Mouse (Mus musculus) hindbrain, embryonic 11.5 days (tissue): ENCODE measurements at regions not wholly inside any gene's neighbourhood (a gene's known extent, or its start where the extent isn't known, plus 50 kb on each side); places are given as distances from the start of the nearest gene placed in this dataset.

Experiments used
- ATAC-seq: fragments of 200-750 bp; cut with Nextera tagmentation; 2 replicates; pipeline ENCODE4 v1.8.0; 2017; ENCODE audit warnings: mild to moderate bottlenecking, moderate TSS enrichment, moderate library complexity; ENCODE audit not compliant: low FRiP score
- DNase-seq: peaks from one replicate; pipeline ENCODE4 v3.0.0-alpha.2; 2015; ENCODE audit warnings: low spot score
- H3K27ac ChIP-seq: fragments of 300-500 bp; sonication (generic); 2 replicates; pipeline ENCODE4 v1.5.1; 2014; ENCODE audit warnings: mild to moderate bottlenecking, low read depth, low read length
- H3K27me3 ChIP-seq: fragments of 300-500 bp; sonication (generic); 2 replicates; pipeline ENCODE4 v1.6.1; 2014; ENCODE audit warnings: mild to moderate bottlenecking, low read length, moderate library complexity, mixed read lengths; ENCODE audit not compliant: control insufficient read depth, insufficient read depth
- H3K36me3 ChIP-seq: fragments of 300-500 bp; sonication (generic); 2 replicates; pipeline ENCODE4 v1.6.1; 2014; ENCODE audit warnings: mild to moderate bottlenecking, low read length, moderate library complexity, mixed read lengths; ENCODE audit not compliant: control insufficient read depth, insufficient read depth
- H3K4me1 ChIP-seq: fragments of 300-500 bp; sonication (generic); replicated peaks from 2 replicates; pipeline ENCODE4 v1.6.1; 2014; ENCODE audit warnings: low read length, mixed read lengths; ENCODE audit not compliant: control insufficient read depth, insufficient read depth
- H3K4me2 ChIP-seq: fragments of 300-500 bp; sonication (generic); replicated peaks from 2 replicates; pipeline ENCODE4 v1.6.1; 2014; ENCODE audit warnings: mild to moderate bottlenecking, low read depth, low read length
- H3K4me3 ChIP-seq: fragments of 300-500 bp; sonication (generic); 2 replicates; pipeline ENCODE4 v1.5.1; 2014; ENCODE audit warnings: low read depth, low read length
- H3K9ac ChIP-seq: fragments of 300-500 bp; sonication (generic); 2 replicates; pipeline ENCODE4 v1.6.1; 2014; ENCODE audit warnings: low read depth, low read length
- H3K9me3 ChIP-seq: fragments of 300-500 bp; sonication (generic); 2 replicates; pipeline ENCODE4 v1.6.1; 2016; ENCODE audit warnings: low read length; ENCODE audit not compliant: control insufficient read depth
- WGBS: fragments of 180-500 bp; shearing (Covaris S2); extraction: QIAGEN DNeasy Blood & Tissue Kit; methylation state at CpG from one replicate; pipeline ENCODE4 v1.1.7; 2014; 5-methylcytosine and 5-hydroxymethylcytosine counted together

GRCm38 (mm10) chr3:3746542-3746941 is 2004.1 kb upstream of the Gm8797 start:
- no peak overlapping the region for H3K27ac ChIP-seq
- no peaks in the 10 kb centered on the region for H3K36me3 ChIP-seq
- no peaks in the 10 kb centered on the region for H3K9me3 ChIP-seq
- ATAC-seq: no peak
- no peak for DNase-seq
- H3K27me3 ChIP-seq: no peaks in the 10 kb centered on the region
- no peaks in the 10 kb centered on the region for H3K4me1 ChIP-seq
- no peak overlapping the region for H3K9ac ChIP-seq
- no peak overlapping the region for H3K4me3 ChIP-seq
- no peak overlapping the region for H3K4me2 ChIP-seq

GRCm38 (mm10) chr3:3751596-3752251 is 1998.9 kb upstream of the Gm8797 start:
- H3K4me2 ChIP-seq: no peak overlapping the region
- ATAC-seq (peak; percentile 40), DNase-seq (peak; percentile 74)
- H3K4me1 ChIP-seq: no peaks in the 10 kb centered on the region
- no peak overlapping the region for H3K27ac ChIP-seq
- no peaks in the 10 kb centered on the region for H3K27me3 ChIP-seq
- no peaks in the 10 kb centered on the region for H3K9me3 ChIP-seq
- H3K9ac ChIP-seq: no peak overlapping the region
- H3K36me3 ChIP-seq: no peaks in the 10 kb centered on the region
- no peak overlapping the region for H3K4me3 ChIP-seq
- WGBS: 13% methylated on average over 5 of the region's 5 CpGs

GRCm38 (mm10) chr3:3761346-3761745 is 1989.3 kb upstream of the Gm8797 start:
- H3K4me1 ChIP-seq: no peaks in the 10 kb centered on the region
- H3K27ac ChIP-seq: no peak overlapping the region
- no peak overlapping the region for H3K4me3 ChIP-seq
- no peak overlapping the region for H3K9ac ChIP-seq
- 52% methylated on average over 1 of the region's 1 CpGs for WGBS
- no peaks in the 10 kb centered on the region for H3K27me3 ChIP-seq
- DNase-seq (no peak), ATAC-seq (no peak)
- no peaks in the 10 kb centered on the region for H3K9me3 ChIP-seq
- no peak overlapping the region for H3K4me2 ChIP-seq
- H3K36me3 ChIP-seq: no peaks in the 10 kb centered on the region

- H3K27ac ChIP-seq: no peak overlapping the region
- no peaks in the 10 kb centered on the region for H3K9me3 ChIP-seq
- no peak for ATAC-seq
- no peaks in the 10 kb centered on the region for H3K36me3 ChIP-seq
- no peaks in the 10 kb centered on the region for H3K4me1 ChIP-seq
- no peak overlapping the region for H3K4me2 ChIP-seq
- H3K4me3 ChIP-seq: no peak overlapping the region
- 85% methylated on average over 3 of the region's 3 CpGs for WGBS
- no peak overlapping the region for H3K9ac ChIP-seq
- DNase-seq: no peak
- H3K27me3 ChIP-seq: no peaks in the 10 kb centered on the region
Measured at GRCm38 (mm10) chr3:3784200-3784599, 1966.4 kb upstream of the Gm8797 start.

- no peak for DNase-seq
- WGBS: 75% methylated on average over 2 of the region's 2 CpGs
- Histone ChIP-seq H3K9ac (no peak overlapping the region), H3K4me2 (no peak overlapping the region), H3K27ac (no peak overlapping the region), H3K9me3 (no peaks in the 10 kb centered on the region), H3K27me3 (no peaks in the 10 kb centered on the region), H3K4me3 (no peak overlapping the region), H3K36me3 (no peaks in the 10 kb centered on the region), H3K4me1 (no peaks in the 10 kb centered on the region)
- no peak for ATAC-seq
Measured at GRCm38 (mm10) chr3:3786039-3786438, 1964.6 kb upstream of the Gm8797 start.

- Histone ChIP-seq H3K4me1 (no peaks in the 10 kb centered on the region), H3K4me3 (no peak overlapping the region), H3K36me3 (no peaks in the 10 kb centered on the region), H3K27ac (no peak overlapping the region), H3K9ac (no peak overlapping the region), H3K27me3 (no peaks in the 10 kb centered on the region), H3K4me2 (no peak overlapping the region), H3K9me3 (no peaks in the 10 kb centered on the region)
- ATAC-seq (no peak), DNase-seq (no peak)
- 88% methylated on average over 1 of the region's 1 CpGs for WGBS
Measured at GRCm38 (mm10) chr3:3807821-3808220, 1942.8 kb upstream of the Gm8797 start.

- no peak overlapping the region for H3K27ac ChIP-seq
- no peak overlapping the region for H3K4me2 ChIP-seq
- no peaks in the 10 kb centered on the region for H3K27me3 ChIP-seq
- DNase-seq (no peak), ATAC-seq (no peak)
- H3K4me3 ChIP-seq: no peak overlapping the region
- H3K9ac ChIP-seq: no peak overlapping the region
- no peaks in the 10 kb centered on the region for H3K36me3 ChIP-seq
- no peaks in the 10 kb centered on the region for H3K4me1 ChIP-seq
- 76% methylated on average over 4 of the region's 4 CpGs for WGBS
- no peaks in the 10 kb centered on the region for H3K9me3 ChIP-seq
Measured at GRCm38 (mm10) chr3:3829020-3829419, 1921.6 kb upstream of the Gm8797 start.

GRCm38 (mm10) chr3:3831411-3832286 is 1919.0 kb upstream of the Gm8797 start:
- no peaks in the 10 kb centered on the region for H3K36me3 ChIP-seq

More at GRCm38 (mm10) chr3:3831411-3832286, 1919.0 kb upstream of the Gm8797 start:
- Histone ChIP-seq H3K4me1 (no peaks in the 10 kb centered on the region), H3K27me3 (no peaks in the 10 kb centered on the region), H3K9ac (no peak overlapping the region), H3K4me2 (no peak overlapping the region), H3K4me3 (no peak overlapping the region), H3K27ac (no peak overlapping the region), H3K9me3 (no peaks in the 10 kb centered on the region)
- WGBS: 85% methylated on average over 7 of the region's 7 CpGs
- DNase-seq (no peak), ATAC-seq (0 out of 2 replicates have a peak, but pooled peaks have one; percentile 45)
